Mouse (Mus musculus): ENCODE measurements at regions not wholly inside any gene's neighbourhood (a gene's known extent, or its start where the extent isn't known, plus 50 kb on each side); places are given as distances from the start of the nearest gene placed in this dataset.
"Not testable (repeated sequence)": the region's sequence is repeated elsewhere in the genome, so short reads cannot be mapped to it uniquely, and the experiment has no call there.

- H3K9me3 ChIP-seq (ENCODE audit: control insufficient read depth, low read length): no peaks in the 10 kb centered on the region; the same call in 1 of the 2 replicates
- no peak for DNase-seq (ENCODE audit: low spot score, missing footprints)
- no peak overlapping the region for H3K9ac ChIP-seq (ENCODE audit: low read length)
- no peaks in the 10 kb centered on the region for H3K36me3 ChIP-seq (ENCODE audit: control insufficient read depth, insufficient read depth, low read length)
- no peaks in the 10 kb centered on the region for H3K4me1 ChIP-seq (ENCODE audit: control insufficient read depth, insufficient read depth, low read length)
- no peak for ATAC-seq (ENCODE audit: low FRiP score)
- no peak overlapping the region for H3K4me3 ChIP-seq (ENCODE audit: low read depth, low read length)
- no peak overlapping the region for H3K27ac ChIP-seq (ENCODE audit: low read depth, low read length)
- 87% methylated on average over 3 of the region's 3 CpGs for WGBS
- H3K4me2 ChIP-seq: no peak overlapping the region
- H3K27me3 ChIP-seq (ENCODE audit: control insufficient read depth, insufficient read depth, low read length): no peaks in the 10 kb centered on the region
Observed at GRCm38 (mm10) chr9:85637274-85637673, 111.9 kb downstream of the Ibtk start.

- no peak overlapping the region for H3K4me2 ChIP-seq
- H3K36me3 ChIP-seq (ENCODE audit: control insufficient read depth, insufficient read depth, low read length): no peaks in the 10 kb centered on the region
- ATAC-seq (ENCODE audit: low FRiP score) (peak; percentile 11; the same call in 1 of the 2 replicates), DNase-seq (ENCODE audit: low spot score, missing footprints) (no peak)
- no peaks in the 10 kb centered on the region for H3K27me3 ChIP-seq (ENCODE audit: control insufficient read depth, insufficient read depth, low read length)
- no peaks in the 10 kb centered on the region; the same call in 1 of the 2 replicates for H3K9me3 ChIP-seq (ENCODE audit: control insufficient read depth, low read length)
- H3K4me3 ChIP-seq (ENCODE audit: low read depth, low read length): no peak overlapping the region
- H3K4me1 ChIP-seq (ENCODE audit: control insufficient read depth, insufficient read depth, low read length): no peaks in the 10 kb centered on the region
- WGBS: 68% methylated on average over 3 of the region's 3 CpGs
- H3K27ac ChIP-seq (ENCODE audit: low read depth, low read length): no peak overlapping the region
- H3K9ac ChIP-seq (ENCODE audit: low read length): no peak overlapping the region
Observed at GRCm38 (mm10) chr9:85636131-85636447, 113.0 kb downstream of the Ibtk start.

GRCm38 (mm10) chr9:85635438-85636130 lies 113.5 kb downstream of the Ibtk start:
- no peaks in the 10 kb centered on the region; the same call in 1 of the 2 replicates for H3K9me3 ChIP-seq (ENCODE audit: control insufficient read depth, low read length)
- 82% methylated on average over 12 of the region's 12 CpGs for WGBS
- H3K9ac ChIP-seq (ENCODE audit: low read length): no peak overlapping the region
- no peak for DNase-seq (ENCODE audit: low spot score, missing footprints)
- H3K4me2 ChIP-seq: no peak overlapping the region
- no peaks in the 10 kb centered on the region for H3K27me3 ChIP-seq (ENCODE audit: control insufficient read depth, insufficient read depth, low read length)
- no peak overlapping the region for H3K27ac ChIP-seq (ENCODE audit: low read depth, low read length)
- H3K36me3 ChIP-seq (ENCODE audit: control insufficient read depth, insufficient read depth, low read length): no peaks in the 10 kb centered on the region
- H3K4me3 ChIP-seq (ENCODE audit: low read depth, low read length): no peak overlapping the region
- ATAC-seq (ENCODE audit: low FRiP score): peak; percentile 33; the same call in 1 of the 2 replicates
- H3K4me1 ChIP-seq (ENCODE audit: control insufficient read depth, insufficient read depth, low read length): no peaks in the 10 kb centered on the region

- DNase-seq (ENCODE audit: low spot score, missing footprints); H3K9ac ChIP-seq (ENCODE audit: low read length); H3K4me1 ChIP-seq (ENCODE audit: control insufficient read depth, insufficient read depth, low read length); H3K36me3 ChIP-seq (ENCODE audit: control insufficient read depth, insufficient read depth, low read length); H3K27ac ChIP-seq (ENCODE audit: low read depth, low read length); H3K9me3 ChIP-seq (ENCODE audit: control insufficient read depth, low read length); ATAC-seq (ENCODE audit: low FRiP score); H3K4me3 ChIP-seq (ENCODE audit: low read depth, low read length); H3K4me2 ChIP-seq; H3K27me3 ChIP-seq (ENCODE audit: control insufficient read depth, insufficient read depth, low read length): not testable (repeated sequence)
- WGBS: 89% methylated on average over 3 of the region's 3 CpGs
Observed at GRCm38 (mm10) chr9:85634786-85635185, 114.3 kb downstream of the Ibtk start.

GRCm38 (mm10) chr9:85617972-85618371 lies 131.2 kb downstream of the Ibtk start:
- no peaks in the 10 kb centered on the region for H3K36me3 ChIP-seq (ENCODE audit: control insufficient read depth, insufficient read depth, low read length)
- WGBS: 91% methylated on average over 3 of the region's 3 CpGs
- DNase-seq (ENCODE audit: low spot score, missing footprints): no peak

GRCm38 (mm10) chr9:85617177-85617777 lies 131.9 kb downstream of the Ibtk start:
- 85% methylated on average over 2 of the region's 2 CpGs for WGBS
- H3K4me3 ChIP-seq (ENCODE audit: low read depth, low read length): no peak overlapping the region
- no peaks in the 10 kb centered on the region for H3K9me3 ChIP-seq (ENCODE audit: control insufficient read depth, low read length)
- DNase-seq (ENCODE audit: low spot score, missing footprints) (no peak), ATAC-seq (ENCODE audit: low FRiP score) (no peak)
- no peak overlapping the region for H3K27ac ChIP-seq (ENCODE audit: low read depth, low read length)
- no peak overlapping the region for H3K9ac ChIP-seq (ENCODE audit: low read length)
- H3K4me2 ChIP-seq: no peak overlapping the region
- no peaks in the 10 kb centered on the region for H3K4me1 ChIP-seq (ENCODE audit: control insufficient read depth, insufficient read depth, low read length)
- H3K27me3 ChIP-seq (ENCODE audit: control insufficient read depth, insufficient read depth, low read length): no peaks in the 10 kb centered on the region
- H3K36me3 ChIP-seq (ENCODE audit: control insufficient read depth, insufficient read depth, low read length): no peaks in the 10 kb centered on the region

More at GRCm38 (mm10) chr9:85617972-85618371, 131.2 kb downstream of the Ibtk start:
- H3K4me2 ChIP-seq: no peak overlapping the region
- H3K27ac ChIP-seq (ENCODE audit: low read depth, low read length): no peak overlapping the region
- ATAC-seq (ENCODE audit: low FRiP score): no peak
- H3K9ac ChIP-seq (ENCODE audit: low read length): no peak overlapping the region
- no peaks in the 10 kb centered on the region for H3K9me3 ChIP-seq (ENCODE audit: control insufficient read depth, low read length)
- H3K4me3 ChIP-seq (ENCODE audit: low read depth, low read length): no peak overlapping the region
- H3K4me1 ChIP-seq (ENCODE audit: control insufficient read depth, insufficient read depth, low read length): no peaks in the 10 kb centered on the region
- H3K27me3 ChIP-seq (ENCODE audit: control insufficient read depth, insufficient read depth, low read length): no peaks in the 10 kb centered on the region

- DNase-seq (ENCODE audit: low spot score, missing footprints): no peak
- H3K9me3 ChIP-seq (ENCODE audit: control insufficient read depth, low read length): no peaks in the 10 kb centered on the region
- H3K4me2 ChIP-seq: no peak overlapping the region
- ATAC-seq (ENCODE audit: low FRiP score): no peak
- H3K4me1 ChIP-seq (ENCODE audit: control insufficient read depth, insufficient read depth, low read length): no peaks in the 10 kb centered on the region
- 85% methylated on average over 12 of the region's 12 CpGs for WGBS
- H3K27me3 ChIP-seq (ENCODE audit: control insufficient read depth, insufficient read depth, low read length): no peaks in the 10 kb centered on the region
- no peak overlapping the region for H3K4me3 ChIP-seq (ENCODE audit: low read depth, low read length)
- H3K27ac ChIP-seq (ENCODE audit: low read depth, low read length): no peak overlapping the region
- no peak overlapping the region for H3K9ac ChIP-seq (ENCODE audit: low read length)
- no peaks in the 10 kb centered on the region for H3K36me3 ChIP-seq (ENCODE audit: control insufficient read depth, insufficient read depth, low read length)
Observed at GRCm38 (mm10) chr9:85616266-85616869, 132.8 kb downstream of the Ibtk start.

- no peak overlapping the region for H3K4me3 ChIP-seq (ENCODE audit: low read depth, low read length)
- H3K4me1 ChIP-seq (ENCODE audit: control insufficient read depth, insufficient read depth, low read length): no peaks in the 10 kb centered on the region
- DNase-seq (ENCODE audit: low spot score, missing footprints) (no peak), ATAC-seq (ENCODE audit: low FRiP score) (no peak)
- 91% methylated on average over 3 of the region's 3 CpGs for WGBS
- no peak overlapping the region for H3K27ac ChIP-seq (ENCODE audit: low read depth, low read length)
- H3K9me3 ChIP-seq (ENCODE audit: control insufficient read depth, low read length): no peaks in the 10 kb centered on the region
- no peaks in the 10 kb centered on the region for H3K27me3 ChIP-seq (ENCODE audit: control insufficient read depth, insufficient read depth, low read length)
- no peak overlapping the region for H3K4me2 ChIP-seq
- H3K36me3 ChIP-seq (ENCODE audit: control insufficient read depth, insufficient read depth, low read length): no peaks in the 10 kb centered on the region
- H3K9ac ChIP-seq (ENCODE audit: low read length): no peak overlapping the region
Observed at GRCm38 (mm10) chr9:85609152-85609551, 140.0 kb downstream of the Ibtk start.

- ATAC-seq (ENCODE audit: low FRiP score) (no peak), DNase-seq (ENCODE audit: low spot score, missing footprints) (peak; percentile 76)
- Histone ChIP-seq H3K9ac (ENCODE audit: low read length) (no peak overlapping the region), H3K27me3 (ENCODE audit: control insufficient read depth, insufficient read depth, low read length) (no peaks in the 10 kb centered on the region), H3K9me3 (ENCODE audit: control insufficient read depth, low read length) (no peaks in the 10 kb centered on the region), H3K27ac (ENCODE audit: low read depth, low read length) (no peak overlapping the region), H3K36me3 (ENCODE audit: control insufficient read depth, insufficient read depth, low read length) (no peaks in the 10 kb centered on the region), H3K4me2 (no peak overlapping the region), H3K4me3 (ENCODE audit: low read depth, low read length) (no peak overlapping the region), H3K4me1 (ENCODE audit: control insufficient read depth, insufficient read depth, low read length) (no peaks in the 10 kb centered on the region)
- 43% methylated on average over 2 of the region's 2 CpGs for WGBS
Observed at GRCm38 (mm10) chr9:85596959-85597358, 152.2 kb downstream of the Ibtk start.
